Mouse (Mus musculus) liver, embryonic 14.5 days (tissue): ENCODE measurements around the gene Slco1b2.

Experiments used
- CTCF ChIP-seq: IDR thresholded peaks from 2 replicates; pipeline ENCODE4 v1.5.1; 2016; ENCODE audit warnings: antibody characterized with exemption, low read depth, control low read depth
- EP300 ChIP-seq: IDR thresholded peaks from 2 replicates; pipeline ENCODE4 v1.6.1; 2016; ENCODE audit warnings: antibody characterized with exemption, low read depth

DNA sequence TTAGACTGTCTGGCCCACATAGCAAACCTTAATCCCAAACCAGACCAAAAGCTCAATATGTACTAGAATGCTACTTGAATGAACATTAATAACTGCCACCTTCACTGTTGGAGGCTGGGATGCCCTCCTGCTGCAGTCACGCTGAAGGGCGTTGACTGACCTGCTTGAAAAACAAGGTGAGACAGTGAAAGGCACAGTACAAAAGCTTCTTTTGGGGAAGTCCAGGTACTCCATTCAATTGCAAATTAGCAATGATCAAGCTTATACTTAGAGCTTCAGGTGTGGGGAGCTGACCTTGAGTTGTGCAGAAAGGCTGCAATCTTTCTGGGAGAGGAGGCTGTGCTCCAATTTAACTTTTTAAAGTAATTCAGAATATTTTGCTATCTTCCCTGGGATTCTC lies 32.3 kb upstream of the Slco1b2 start:
- no peak for TF ChIP-seq CTCF
- TF ChIP-seq EP300: no peak
